Mouse (Mus musculus): ENCODE measurements at regions not wholly inside any gene's neighbourhood (a gene's known extent, or its start where the extent isn't known, plus 50 kb on each side); places are given as distances from the start of the nearest gene placed in this dataset.

DNA sequence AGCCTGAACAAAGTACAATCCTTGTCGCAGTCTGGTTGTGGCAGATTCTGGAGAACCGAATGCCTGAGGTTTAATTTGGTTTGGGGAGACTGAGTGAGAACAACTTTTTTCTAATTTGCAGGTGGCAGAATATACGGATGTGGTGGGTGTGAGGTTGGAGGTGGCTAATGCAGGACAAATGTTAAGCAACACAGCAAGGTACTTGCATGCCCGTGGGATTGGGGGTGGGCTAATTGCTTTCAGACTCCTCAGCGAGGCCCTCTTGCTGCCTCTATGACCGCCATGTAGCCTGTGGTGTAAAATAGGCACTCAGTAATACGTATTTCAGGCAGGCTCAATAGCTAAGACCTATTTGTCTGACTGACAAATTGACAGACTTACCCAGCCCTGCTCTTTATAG lies 109.4 kb upstream of the Frg1 start:
- TF ChIP-seq POLR2A (IDR thresholded peaks at IDR 0.05; ENCODE audit: low read depth, low read length), result no peak
- TF ChIP-seq CTCF (IDR thresholded peaks at IDR 0.05; ENCODE audit: borderline replicate concordance, insufficient read depth, low read length), result no peak

Data from embryonic fibroblast, embryonic 13.5 days (primary cell).